Mouse (Mus musculus): ENCODE results near the gene Itga2.

GRCm38 (mm10) chr13:114980831-114981419 lies 49.0 kb upstream of the Itga2 start:
- TF ChIP-seq CTCF (IDR thresholded peaks at IDR 0.05; ENCODE audit: low read depth, low read length) (peak; percentile 27; the same call in 1 of the 2 replicates), POLR2A (IDR thresholded peaks at IDR 0.05; ENCODE audit: extremely low read depth, insufficient read depth, low read length) (no peak)

Measured in liver, adult 2 months (tissue).